ENCODE assay signal across 16 mouse cellular contexts in the genomic region with DNA sequence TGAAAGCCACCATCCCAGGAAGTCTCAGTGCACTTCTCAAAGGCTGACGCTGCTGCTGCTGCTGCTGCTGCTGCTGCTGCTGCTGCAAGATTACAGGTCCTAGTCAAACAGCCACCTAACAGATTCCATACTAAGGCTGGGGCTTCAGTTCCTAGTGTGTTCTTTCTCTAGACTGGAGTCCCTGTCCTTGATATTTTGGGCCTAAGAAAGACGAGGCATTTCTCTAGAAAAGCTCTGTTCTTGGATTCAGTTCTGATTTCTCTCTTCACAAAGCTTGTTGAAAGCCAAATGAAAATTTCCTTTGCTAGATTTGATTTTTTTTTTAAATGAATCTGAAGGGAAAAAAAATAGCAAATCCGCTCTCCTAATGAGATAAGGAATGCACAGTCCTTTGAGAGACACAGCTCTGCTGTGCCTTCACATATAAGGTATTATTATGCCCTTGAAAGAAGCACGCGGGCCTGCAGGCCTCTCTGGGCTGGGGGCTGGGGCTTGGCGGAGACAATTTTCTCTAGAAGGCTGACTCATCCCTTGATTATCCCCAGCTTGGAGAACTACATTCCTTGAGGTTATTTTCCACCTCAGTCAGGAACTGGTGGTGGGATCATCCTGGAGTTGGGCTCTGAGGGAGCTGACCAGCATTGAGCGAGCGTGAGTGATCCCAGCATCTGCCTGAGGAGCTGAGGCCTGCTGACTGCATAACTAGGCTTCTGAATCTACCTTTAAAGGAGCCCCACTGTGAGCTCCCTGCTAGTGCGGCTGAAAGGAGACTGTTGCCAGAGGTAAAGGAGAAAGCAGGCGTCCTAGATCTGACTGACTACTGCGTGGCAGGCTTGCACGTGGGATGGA. TPM values are rescaled to one million over a fixed set of nuclear protein-coding genes. Genes with fewer than 3 reads are reported as not detected.
DNase-seq lines count a peak whose midpoint lies in the region; ATAC-seq and TF ChIP-seq lines count a peak whose summit lies in the region.
"Had no signal": no experiment of that assay in that cellular context is flagged by ENCODE, and none has a peak within 500 bp of the region (broad histone marks: within the 10 kb centered on the region; RNA-seq: fewer than 3 reads in every experiment).

No protein-coding gene starts in this region.

- H3K27me3 ChIP-seq in forebrain, postnatal 0 days (ENCODE audit: insufficient read depth, low read length), result no peaks in the 10 kb centered on the region
- H3K27me3 ChIP-seq in forebrain, embryonic 16.5 days (replicated peaks; ENCODE audit: control insufficient read depth, insufficient read depth, low read length), result no peaks in the 10 kb centered on the region; the same call in 1 of the 2 replicates
- no peaks in the 10 kb centered on the region for H3K27me3 ChIP-seq in intestine, embryonic 16.5 days (replicated peaks; ENCODE audit: control insufficient read depth, insufficient read depth, low read length)
- H3K27me3 ChIP-seq: forebrain, embryonic 12.5 days; heart, embryonic 12.5 days; limb, embryonic 13.5 days; neural tube, embryonic 12.5 days; stomach, embryonic 15.5 days had no signal

- TF ChIP-seq CTCF in forebrain, postnatal 0 days (IDR thresholded peaks at IDR 0.05; ENCODE audit: low read depth), result no peak

- H3K4me2 ChIP-seq in forebrain, postnatal 0 days (ENCODE audit: low read depth), result no peak overlapping the region
- no peak overlapping the region for H3K4me2 ChIP-seq in forebrain, embryonic 16.5 days (ENCODE audit: low read length)
- no peak overlapping the region for H3K4me2 ChIP-seq in intestine, embryonic 16.5 days (ENCODE audit: low read depth, low read length)
- H3K4me2 ChIP-seq: forebrain, embryonic 12.5 days; heart, embryonic 12.5 days; limb, embryonic 13.5 days; neural tube, embryonic 12.5 days; stomach, embryonic 15.5 days had no signal

- ATAC-seq in forebrain, postnatal 0 days, result peak; percentile 58
- no peak for ATAC-seq in forebrain, embryonic 16.5 days
- ATAC-seq in intestine, embryonic 16.5 days, result peak; percentile 38; the same call in 1 of the 2 replicates

- H3K4me3 ChIP-seq in forebrain, postnatal 0 days (ENCODE audit: low read depth, low read length), result no peak overlapping the region
- H3K4me3 ChIP-seq in forebrain, embryonic 16.5 days (replicated peaks; ENCODE audit: low read length), result no peak overlapping the region
- H3K4me3 ChIP-seq in intestine, embryonic 16.5 days (ENCODE audit: low read length), result no peak overlapping the region
- H3K4me3 ChIP-seq: forebrain, embryonic 12.5 days; heart, embryonic 12.5 days; limb, embryonic 13.5 days; neural tube, embryonic 12.5 days; stomach, embryonic 15.5 days had no signal

- no peaks in the 10 kb centered on the region for H3K4me1 ChIP-seq in forebrain, postnatal 0 days (ENCODE audit: insufficient read depth)
- no peaks in the 10 kb centered on the region for H3K4me1 ChIP-seq in forebrain, embryonic 16.5 days (replicated peaks; ENCODE audit: control insufficient read depth, insufficient read depth, low read length)
- H3K4me1 ChIP-seq in intestine, embryonic 16.5 days (ENCODE audit: control insufficient read depth, insufficient read depth, low read length), result peaks cover 3% of the 10 kb centered on the region; the same call in 1 of the 2 replicates
- H3K4me1 ChIP-seq: limb, embryonic 13.5 days; neural tube, embryonic 12.5 days; stomach, embryonic 15.5 days had no signal

- no peaks in the 10 kb centered on the region for H3K9me3 ChIP-seq in forebrain, postnatal 0 days (ENCODE audit: low read length)
- no peaks in the 10 kb centered on the region for H3K9me3 ChIP-seq in forebrain, embryonic 16.5 days (ENCODE audit: control insufficient read depth, low read length)
- no peaks in the 10 kb centered on the region for H3K9me3 ChIP-seq in intestine, embryonic 16.5 days (ENCODE audit: control insufficient read depth, low read length)
- H3K9me3 ChIP-seq: forebrain, embryonic 12.5 days; heart, embryonic 12.5 days; limb, embryonic 13.5 days; neural tube, embryonic 12.5 days; stomach, embryonic 15.5 days had no signal

- WGBS in forebrain, postnatal 0 days, result 20% methylated on average over 12 of the region's 12 CpGs
- WGBS in forebrain, embryonic 16.5 days, result 22% methylated on average over 12 of the region's 12 CpGs
- WGBS in intestine, embryonic 16.5 days, result 37% methylated on average over 12 of the region's 12 CpGs

- H3K36me3 ChIP-seq in forebrain, postnatal 0 days (ENCODE audit: insufficient read depth), result no peaks in the 10 kb centered on the region
- no peaks in the 10 kb centered on the region for H3K36me3 ChIP-seq in forebrain, embryonic 16.5 days (ENCODE audit: control insufficient read depth, insufficient read depth)
- no peaks in the 10 kb centered on the region for H3K36me3 ChIP-seq in intestine, embryonic 16.5 days (ENCODE audit: control insufficient read depth, insufficient read depth, low read length)
- H3K36me3 ChIP-seq: forebrain, embryonic 12.5 days; heart, embryonic 12.5 days; limb, embryonic 13.5 days; neural tube, embryonic 12.5 days; stomach, embryonic 15.5 days had no signal

- DNase-seq in forebrain, postnatal 0 days, result no peak
- peak; percentile 16 for DNase-seq in retina, postnatal 1 day
- no peak for DNase-seq in retina, embryonic 14.5 days (ENCODE audit: low spot score)
- peak; percentile 36 to 56 for DNase-seq in right cerebral cortex, postnatal 36 days (ENCODE audit: low spot score in 2 of 2)
- no peak for DNase-seq in T-cell, adult 2 months (ENCODE audit: low spot score)
- no peak for DNase-seq in ovary, adult 18-20 months (ENCODE audit: low spot score)
- DNase-seq: cerebellum, adult 18-20 months; lung, postnatal 10 days had no signal

- peak overlapping the region; percentile 22; the same call in 1 of the 2 replicates for H3K27ac ChIP-seq in forebrain, postnatal 0 days (ENCODE audit: low read depth, low read length)
- no peak overlapping the region for H3K27ac ChIP-seq in forebrain, embryonic 16.5 days (ENCODE audit: low read length)
- H3K27ac ChIP-seq in intestine, embryonic 16.5 days (ENCODE audit: low read length), result peak overlapping the region; percentile 23; the same call in 1 of the 2 replicates
- H3K27ac ChIP-seq: forebrain, embryonic 12.5 days; kidney, postnatal 0 days; limb, embryonic 13.5 days; neural tube, embryonic 12.5 days; stomach, embryonic 15.5 days had no signal

- peak overlapping the region; percentile 18; the same call in 1 of the 2 replicates for H3K9ac ChIP-seq in forebrain, postnatal 0 days
- H3K9ac ChIP-seq in forebrain, embryonic 16.5 days (replicated peaks; ENCODE audit: low read depth, low read length), result no peak overlapping the region
- no peak overlapping the region for H3K9ac ChIP-seq in intestine, embryonic 16.5 days (ENCODE audit: low read depth, low read length)
- H3K9ac ChIP-seq: forebrain, embryonic 12.5 days; heart, embryonic 12.5 days; limb, embryonic 13.5 days; neural tube, embryonic 12.5 days; stomach, embryonic 15.5 days had no signal

RNA-seq across cellular contexts. Expression of gene Tspan33, which starts 21.2 kb away (rescaled TPM):
- total RNA-seq in forebrain, postnatal 0 days (2014; rRNA removed), result 7.6 and 12.5 TPM in 2 replicates
- polyA plus RNA-seq in forebrain, postnatal 0 days (2015; fragmentation: Nextera tagmentation; extraction: Ambion mirVana), result 6.8 and 9.4 TPM in 2 replicates
- polyA plus RNA-seq in forebrain, embryonic 16.5 days (2015; fragmentation: Nextera tagmentation; extraction: Ambion mirVana), result 4.7 and 6.1 TPM in 2 replicates
- polyA plus RNA-seq in intestine, embryonic 16.5 days (2015; fragmentation: Nextera tagmentation; extraction: Ambion mirVana), result 0.98 and 2.6 TPM in 2 replicates

Comparison
In these comparisons a context has a peak if more than half of its experiments do, and no peak if none do; other contexts are left out.
1. DNase-seq: peak in retina, postnatal 1 day (single experiment) and right cerebral cortex, postnatal 36 days (2 of 2); none in forebrain, postnatal 0 days (single experiment), retina, embryonic 14.5 days (single experiment), T-cell, adult 2 months (single experiment) and ovary, adult 18-20 months (single experiment).